Mouse (Mus musculus) embryo, embryonic 9.5 days (tissue): ENCODE results near the gene Pdzd4.

ENCODE experiments used
- DNase-seq: peaks from one replicate; pipeline ENCODE4 v3.0.0-alpha.2; 2017; ENCODE audit errors: extremely low spot score

The Pdzd4 gene

DNA sequence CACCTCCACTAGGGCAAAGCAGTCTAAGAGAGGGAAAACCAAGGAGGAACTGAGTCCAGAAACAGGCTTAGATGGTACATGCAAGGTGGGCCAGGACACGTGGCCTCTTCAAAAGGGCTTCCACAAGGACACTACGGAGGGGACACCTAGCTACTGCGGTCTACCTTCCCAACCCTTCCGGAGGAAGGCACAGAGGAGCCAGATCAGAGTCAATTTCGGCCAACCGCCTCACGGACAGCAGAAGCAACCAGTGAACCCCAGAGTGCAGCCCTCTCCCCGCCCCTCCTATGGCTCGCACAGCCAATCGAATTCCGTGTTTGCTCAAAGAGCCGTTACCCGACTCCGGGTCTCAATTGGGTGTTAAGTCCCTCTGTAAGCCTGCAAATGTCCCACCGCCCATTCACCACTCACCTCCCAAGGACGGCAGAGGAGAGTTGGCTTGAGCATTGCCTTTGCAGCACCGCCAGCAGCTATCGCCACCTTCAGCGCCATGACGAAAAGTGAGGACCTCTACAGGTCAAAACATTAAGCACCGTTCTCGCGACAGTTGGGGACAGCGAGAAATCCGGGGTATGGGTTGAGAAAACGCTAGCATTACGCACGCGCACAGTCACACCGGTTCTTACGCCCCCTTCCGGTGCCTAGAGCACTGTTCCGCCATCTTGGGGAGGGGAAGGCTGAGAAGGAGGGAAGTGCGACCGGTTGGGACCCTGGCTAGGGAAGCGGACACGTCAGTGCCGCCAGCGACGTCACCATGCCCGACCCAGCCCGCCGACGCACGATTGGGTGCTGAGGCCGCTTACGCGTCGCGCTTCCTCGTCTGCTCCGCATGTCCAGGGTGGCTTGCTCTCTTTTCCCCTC, 38.2 kb downstream of the Pdzd4 start, which contains the start of the genes Idh3g and Ssr4:
Idh3g (minus strand) TSS at position 534 of the 861 bp plus-strand sequence.
Ssr4 (plus strand) TSS at position 665 of the 861 bp plus-strand sequence.
- DNase-seq = peak; percentile 92

DNA sequence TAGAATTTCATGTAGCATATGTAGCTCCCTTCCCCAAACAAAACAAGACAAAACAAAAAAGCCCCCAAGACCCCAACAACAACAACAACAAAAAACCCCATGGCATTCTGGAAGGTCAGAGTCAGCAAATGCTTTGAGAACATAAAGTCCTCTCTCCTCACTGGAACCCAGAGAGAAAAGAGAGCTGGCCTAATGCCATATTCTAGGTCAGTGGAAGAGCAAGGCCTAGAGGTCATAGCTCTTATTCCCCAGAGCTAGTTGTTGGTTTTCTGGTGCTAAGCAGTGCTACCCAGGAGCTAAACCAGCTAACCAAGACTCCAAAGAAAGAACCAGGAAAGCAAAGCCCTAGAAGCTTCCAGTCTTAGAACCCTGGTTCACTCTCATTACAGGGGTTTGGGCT, 39.1 kb downstream of the Pdzd4 start:
- no peak for DNase-seq

DNA sequence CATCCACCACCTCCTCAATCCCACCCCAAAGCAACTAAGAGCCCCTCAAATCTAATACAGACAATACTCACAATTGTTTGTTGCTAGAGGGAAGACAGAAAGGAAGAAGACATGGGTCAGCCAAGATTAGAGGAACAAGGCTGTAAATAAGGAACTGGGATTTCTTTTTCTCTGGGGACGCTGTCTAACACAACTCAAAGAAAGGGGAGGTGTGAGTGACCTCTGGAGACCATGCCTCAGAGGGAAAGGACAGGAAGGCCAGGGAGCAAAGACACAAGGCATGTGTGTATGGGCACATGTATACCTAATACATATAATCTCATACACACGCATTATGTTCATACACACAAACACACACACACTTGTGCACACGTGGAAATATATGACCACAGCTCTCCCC, 42.5 kb downstream of the Pdzd4 start:
- DNase-seq = no peak

- no peak for DNase-seq
These were observed 49.8 kb downstream of the Pdzd4 start for GRCm38 (mm10) chrX:73774802-73775483.

DNA sequence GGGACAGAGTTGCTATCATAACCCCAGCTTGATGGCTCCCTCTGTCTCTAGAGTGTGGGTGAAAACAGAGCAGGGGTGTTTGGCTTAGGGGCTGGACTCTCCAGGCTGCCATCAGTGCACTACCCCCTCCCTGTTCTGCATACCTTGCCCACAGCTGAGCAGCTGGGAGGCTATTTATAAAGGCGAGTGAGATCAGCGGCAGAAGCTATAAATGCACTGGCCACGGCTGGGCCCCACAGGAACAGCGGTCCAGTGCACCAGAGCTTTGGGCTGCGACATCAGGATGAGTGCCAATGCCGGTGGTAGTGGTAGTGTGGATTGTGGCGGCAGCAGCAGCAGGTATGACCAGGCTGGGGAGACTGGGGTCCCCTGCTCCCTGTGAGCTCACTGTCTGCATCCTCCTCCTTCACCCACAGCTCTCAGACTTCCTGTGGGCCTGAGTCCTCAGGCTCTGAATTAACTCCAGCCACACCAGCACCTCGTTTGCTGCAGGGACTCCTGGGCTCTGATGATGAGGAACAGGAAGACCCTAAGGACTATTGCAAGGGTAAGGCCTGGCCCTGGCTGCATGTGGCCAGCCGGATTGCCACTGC, 50.5 kb downstream of the Pdzd4 start, which contains the start of gene Srpk3:
Srpk3 (plus strand) TSS at position 238 of the 593 bp plus-strand sequence.
- no peak for DNase-seq

GRCm38 (mm10) chrX:73767267-73767666, 57.5 kb downstream of the Pdzd4 start:
- DNase-seq = no peak

DNA sequence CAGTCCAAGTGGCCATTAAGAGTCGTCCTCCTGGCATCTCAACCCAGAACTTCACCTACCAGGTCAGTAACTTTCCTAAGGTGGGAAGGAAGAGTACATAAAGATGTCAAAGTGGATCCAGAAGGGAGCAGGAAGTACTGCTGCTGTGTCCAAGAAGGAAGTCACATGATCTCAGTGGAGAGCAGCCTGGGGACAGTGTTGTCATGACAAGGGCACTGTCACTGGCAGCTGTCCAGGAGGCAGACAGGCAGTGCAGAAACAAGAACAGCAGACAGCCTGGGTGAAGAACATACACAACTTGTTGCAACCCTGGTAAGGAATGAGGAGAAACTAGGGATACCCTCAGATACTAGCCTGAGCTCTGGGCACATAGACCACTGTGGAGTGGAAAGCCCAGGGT, 59.5 kb downstream of the Pdzd4 start:
- DNase-seq = no peak

GRCm38 (mm10) chrX:73758611-73759290, 66.0 kb downstream of the Pdzd4 start:
- no peak for DNase-seq

DNA sequence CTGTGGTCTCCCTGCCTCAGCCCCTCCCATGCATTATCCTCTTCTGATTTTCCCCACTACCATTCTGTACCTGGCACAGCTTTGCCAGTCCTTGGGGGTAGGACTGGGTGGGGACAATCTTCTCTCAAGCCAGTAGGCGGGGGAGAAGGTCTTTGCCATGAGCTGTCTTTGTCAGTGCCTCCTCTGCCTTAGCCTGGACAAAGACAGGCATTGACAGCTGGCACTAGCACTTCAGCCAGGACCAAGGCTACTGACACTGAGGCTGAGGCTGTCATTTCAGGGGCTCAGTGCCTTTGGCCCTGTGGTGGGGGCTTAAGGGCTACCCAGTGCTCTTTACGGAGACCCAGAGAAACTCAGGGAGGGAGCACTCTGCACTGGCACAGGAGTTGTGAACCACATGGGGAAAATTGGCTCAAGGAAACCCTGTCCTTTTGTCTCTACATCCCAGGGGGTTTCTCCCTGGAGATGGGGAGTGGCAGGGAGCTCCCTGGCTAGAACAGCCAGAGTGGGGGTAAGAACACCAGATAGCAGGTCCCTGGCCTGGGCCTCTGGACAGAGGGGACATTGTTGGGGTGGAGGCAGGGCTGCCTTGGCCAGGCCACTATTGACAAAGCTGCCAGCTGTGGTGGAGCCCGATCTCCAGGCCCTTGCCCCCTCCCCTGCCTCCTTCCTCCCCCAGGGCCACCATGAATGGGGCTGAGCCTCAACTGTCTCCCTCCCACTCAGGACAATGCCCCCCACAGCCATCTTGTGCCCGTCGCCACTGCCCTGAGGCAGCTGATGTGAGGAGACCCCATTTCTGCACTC, 68.2 kb downstream of the Pdzd4 start, which contains the start of gene Plxnb3:
Plxnb3 (plus strand) TSS at position 757 of the 807 bp plus-strand sequence.
- no peak for DNase-seq

- no peak for DNase-seq
These were observed 75.8 kb downstream of the Pdzd4 start for GRCm38 (mm10) chrX:73748977-73749376.

GRCm38 (mm10) chrX:73744774-73745481, 79.8 kb downstream of the Pdzd4 start:
- no peak for DNase-seq
